Mouse (Mus musculus) hindbrain, postnatal 0 days (tissue): Measurements from ENCODE around the gene Flcn. TPM values are rescaled to one million over a fixed set of nuclear protein-coding genes. Genes with fewer than 3 reads are reported as not detected.

ENCODE experiments used
- ATAC-seq: fragments of 200-750 bp; cut with Nextera tagmentation; 2 replicates; pipeline ENCODE4 v1.8.0; 2017; ENCODE audit warnings: mild to moderate bottlenecking, moderate TSS enrichment, moderate library complexity
- DNase-seq: peaks from one replicate; pipeline ENCODE4 v3.0.0-alpha.2; 2015; ENCODE audit warnings: low spot score
- H3K27ac ChIP-seq: fragments of 300-500 bp; sonication (generic); 2 replicates; pipeline ENCODE4 v1.5.1; 2014; ENCODE audit warnings: mild to moderate bottlenecking
- H3K27me3 ChIP-seq: fragments of 300-500 bp; sonication (generic); 2 replicates; pipeline ENCODE4 v1.6.1; 2014; ENCODE audit warnings: low read length, mixed read lengths; ENCODE audit not compliant: insufficient read depth
- H3K36me3 ChIP-seq: fragments of 300-500 bp; sonication (generic); 2 replicates; pipeline ENCODE4 v1.6.1; 2014; ENCODE audit warnings: low read length, mixed read lengths; ENCODE audit not compliant: insufficient read depth
- H3K4me1 ChIP-seq: fragments of 300-500 bp; sonication (generic); 2 replicates; pipeline ENCODE4 v1.6.1; 2014; ENCODE audit warnings: antibody characterized with exemption, low read length, mixed read lengths; ENCODE audit not compliant: insufficient read depth
- H3K4me2 ChIP-seq: fragments of 300-500 bp; sonication (generic); 2 replicates; pipeline ENCODE4 v1.6.1; 2014; ENCODE audit warnings: low read depth, mild to moderate bottlenecking, low read length, moderate library complexity, mixed read lengths
- H3K4me3 ChIP-seq: fragments of 300-500 bp; sonication (generic); 2 replicates; pipeline ENCODE4 v1.5.1; 2014; ENCODE audit warnings: low read length
- H3K9ac ChIP-seq: fragments of 300-500 bp; sonication (generic); replicated peaks from 2 replicates; pipeline ENCODE4 v1.6.1; 2014; ENCODE audit warnings: mild to moderate bottlenecking, low read length, moderate library complexity, mixed read lengths
- H3K9me3 ChIP-seq: fragments of 300-500 bp; sonication (generic); 2 replicates; pipeline ENCODE4 v1.6.1; 2016; ENCODE audit warnings: low read length, mixed read lengths
- CTCF ChIP-seq: IDR thresholded peaks from 2 replicates; pipeline ENCODE4 v1.5.1; 2016; ENCODE audit warnings: antibody characterized with exemption, control low read depth, low read depth
- WGBS: fragments of 180-500 bp; shearing (Covaris S2); extraction: QIAGEN DNeasy Blood & Tissue Kit; methylation state at CpG from one replicate; pipeline ENCODE4 v1.1.7; 2014; 5-methylcytosine and 5-hydroxymethylcytosine counted together
- polyA plus RNA-seq: library from polyadenylated mRNA; unstranded; fragments of >200 nt; fragmentation: Nextera tagmentation; extraction: Ambion mirVana; gene quantifications from 2 replicates; pipeline ENCODE4 v1.2.1, GENCODE M21; 2015
- total RNA-seq: library from RNA; depleted of rRNA; stranded (reverse); fragments of >200 nt; gene quantifications from 2 replicates; pipeline ENCODE4 v1.2.3, GENCODE M21; 2014; rRNA removed

Gene Flcn
- total and polyA plus RNA-seq, 2 experiments from 2014 or later = 28.4 to 42.8 TPM

DNA sequence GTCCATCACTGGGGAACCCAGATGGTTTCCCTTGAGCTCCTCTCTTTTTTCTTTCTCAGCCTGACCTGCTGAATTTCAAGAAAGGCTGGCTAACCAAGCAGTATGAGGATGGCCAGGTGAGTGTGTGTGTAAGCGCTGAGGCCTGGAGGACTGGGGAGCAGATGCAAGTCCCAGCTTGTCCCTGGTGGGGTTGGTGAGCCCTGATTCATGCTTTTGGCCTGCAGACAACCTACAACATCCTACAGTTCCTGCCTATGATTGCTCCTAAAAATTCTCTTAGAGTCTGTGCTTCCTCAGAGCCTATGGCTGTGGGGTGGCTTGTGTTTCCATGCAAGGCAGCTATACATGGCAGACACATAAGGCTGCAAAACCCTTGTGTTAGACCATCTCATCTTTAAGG, 66.1 kb downstream of the Flcn start:
- no peaks in the 10 kb centered on the region for H3K4me1 ChIP-seq
- H3K27me3 ChIP-seq = no peaks in the 10 kb centered on the region
- H3K4me3 ChIP-seq = no peak overlapping the region
- H3K36me3 ChIP-seq = peaks cover 62% of the 10 kb centered on the region
- ATAC-seq (no peak), DNase-seq (no peak)
- WGBS = 100% methylated on average over 1 of the region's 1 CpGs
- no peaks in the 10 kb centered on the region for H3K9me3 ChIP-seq
- no peak overlapping the region for H3K4me2 ChIP-seq
- no peak for TF ChIP-seq CTCF
- no peak overlapping the region for H3K9ac ChIP-seq
- no peak overlapping the region for H3K27ac ChIP-seq

DNA sequence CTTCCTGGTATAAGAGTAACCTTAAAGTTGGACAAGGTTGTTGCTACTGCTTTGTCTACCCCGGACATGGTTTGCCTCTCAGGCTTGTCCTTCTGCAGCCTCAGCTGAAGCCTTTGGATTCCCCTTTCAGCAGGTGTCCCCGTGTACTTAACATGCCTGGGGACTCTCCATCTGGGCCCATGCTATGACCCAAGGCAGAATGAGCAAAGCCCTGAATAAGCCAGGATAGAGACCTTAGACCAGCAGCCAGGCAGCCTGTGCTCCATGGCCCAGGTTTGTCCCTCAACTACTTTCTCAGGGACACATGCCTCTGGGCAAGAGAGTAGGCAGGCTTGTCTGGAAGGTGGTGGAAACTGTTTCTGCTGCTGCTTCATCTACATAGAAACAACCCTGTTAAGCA, 66.5 kb downstream of the Flcn start:
- ATAC-seq (no peak), DNase-seq (no peak)
- peaks cover 64% of the 10 kb centered on the region for H3K36me3 ChIP-seq
- no peak overlapping the region for H3K4me3 ChIP-seq
- no peak for TF ChIP-seq CTCF
- no peak overlapping the region for H3K9ac ChIP-seq
- no peak overlapping the region for H3K27ac ChIP-seq
- no peaks in the 10 kb centered on the region for H3K27me3 ChIP-seq
- H3K4me2 ChIP-seq = no peak overlapping the region
- H3K4me1 ChIP-seq = no peaks in the 10 kb centered on the region
- 96% methylated on average over 2 of the region's 2 CpGs for WGBS
- no peaks in the 10 kb centered on the region for H3K9me3 ChIP-seq

DNA sequence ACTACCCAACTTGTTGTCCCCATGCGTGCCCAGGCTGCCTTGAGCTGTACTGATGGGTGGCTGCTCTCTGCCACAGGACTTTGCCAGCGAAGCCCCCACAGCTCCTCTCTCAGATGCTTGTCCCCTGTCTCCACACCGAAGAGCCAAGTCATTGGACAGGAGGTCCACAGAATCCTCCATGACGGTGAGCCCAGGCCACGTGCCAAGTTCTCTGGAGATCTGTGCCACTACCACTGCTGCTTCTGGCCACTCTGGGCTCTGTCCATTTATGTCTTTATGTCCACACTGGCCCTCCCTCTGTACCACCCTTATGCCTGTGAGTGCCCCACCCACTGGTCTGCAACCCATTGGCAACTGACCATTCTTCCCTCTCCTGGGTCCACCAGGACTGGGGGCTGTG, 67.9 kb downstream of the Flcn start:
- peaks cover 76% of the 10 kb centered on the region for H3K36me3 ChIP-seq
- WGBS = 96% methylated on average over 5 of the region's 5 CpGs
- no peaks in the 10 kb centered on the region for H3K27me3 ChIP-seq
- no peaks in the 10 kb centered on the region for H3K4me1 ChIP-seq
- H3K9me3 ChIP-seq = no peaks in the 10 kb centered on the region
- DNase-seq (no peak), ATAC-seq (no peak)
- TF ChIP-seq CTCF = no peak
- no peak overlapping the region for H3K9ac ChIP-seq
- no peak overlapping the region for H3K4me3 ChIP-seq
- H3K4me2 ChIP-seq = no peak overlapping the region
- no peak overlapping the region for H3K27ac ChIP-seq

Other genes with a start within 250 kb of the Flcn start
- gene Olfr222, start 233.8 kb downstream of the Flcn start, total RNA-seq = not detected in 2 replicates
- gene Olfr222, start 233.8 kb downstream of the Flcn start, polyA plus RNA-seq = not detected in 2 replicates
- gene Olfr223, start 216.7 kb downstream of the Flcn start, total RNA-seq = not detected in 2 replicates
- gene Olfr223, start 216.7 kb downstream of the Flcn start, polyA plus RNA-seq = not detected in 2 replicates
- 149 and 178 TPM in 2 replicates for gene Mprip, start 148.7 kb downstream of the Flcn start, total RNA-seq
- gene Mprip, start 148.7 kb downstream of the Flcn start, polyA plus RNA-seq = 54.7 and 57.8 TPM in 2 replicates
- 10.9 and 16.0 TPM in 2 replicates for gene Pld6, start 22.4 kb downstream of the Flcn start, total RNA-seq
- 21.5 and 24.6 TPM in 2 replicates for gene Pld6, start 22.4 kb downstream of the Flcn start, polyA plus RNA-seq
- 85.4 and 101 TPM in 2 replicates for gene Nt5m, start 29.4 kb upstream of the Flcn start, total RNA-seq
- 88.4 and 89.1 TPM in 2 replicates for gene Nt5m, start 29.4 kb upstream of the Flcn start, polyA plus RNA-seq
- gene Cops3, start 29.8 kb upstream of the Flcn start, total RNA-seq = 96.0 and 105 TPM in 2 replicates
- 153 and 158 TPM in 2 replicates for gene Cops3, start 29.8 kb upstream of the Flcn start, polyA plus RNA-seq
- gene Med9, start 138.2 kb upstream of the Flcn start, total RNA-seq = 25.7 and 34.1 TPM in 2 replicates
- gene Med9, start 138.2 kb upstream of the Flcn start, polyA plus RNA-seq = 39.7 and 41.8 TPM in 2 replicates
- gene Rasd1, start 154.9 kb upstream of the Flcn start, total RNA-seq = 0.10 and 0.47 TPM in 2 replicates
- gene Rasd1, start 154.9 kb upstream of the Flcn start, polyA plus RNA-seq = 2.0 and 2.3 TPM in 2 replicates
- gene Pemt, start 236.5 kb upstream of the Flcn start, total RNA-seq = 14.5 and 15.3 TPM in 2 replicates
- gene Pemt, start 236.5 kb upstream of the Flcn start, polyA plus RNA-seq = 12.6 and 12.9 TPM in 2 replicates